Mouse (Mus musculus) ZHBTc4 (cell line): ENCODE measurements around the gene Oscp1.
"Not testable (repeated sequence)": the region's sequence is repeated elsewhere in the genome, so short reads cannot be mapped to it uniquely, and the experiment has no call there.

Experiments
- DNase-seq: peaks from one replicate; pipeline ENCODE4 v3.0.0-alpha.2; 2011; ENCODE audit warnings: low read depth, low spot score

Gene Oscp1

GRCm38 (mm10) chr4:126083021-126083420, 24.7 kb downstream of the Oscp1 start:
- DNase-seq, result no peak

GRCm38 (mm10) chr4:126084382-126084781, 26.0 kb downstream of the Oscp1 start:
- no peak for DNase-seq

- DNase-seq, result peak; percentile 87
Measured at GRCm38 (mm10) chr4:126085996-126086576, 27.7 kb downstream of the Oscp1 start.

GRCm38 (mm10) chr4:126090101-126090847, 31.9 kb downstream of the Oscp1 start:
- DNase-seq, result no peak

- DNase-seq, result no peak
Measured at GRCm38 (mm10) chr4:126090848-126091124, 32.4 kb downstream of the Oscp1 start.

- no peak for DNase-seq
Measured at GRCm38 (mm10) chr4:126091873-126092272, 33.5 kb downstream of the Oscp1 start.

GRCm38 (mm10) chr4:126095622-126096430, 37.5 kb downstream of the Oscp1 start:
- not testable (repeated sequence) for DNase-seq

GRCm38 (mm10) chr4:126096464-126097111, 38.2 kb downstream of the Oscp1 start, which contains the start of gene Lsm10:
TSS of gene Lsm10 (plus strand) at chr4:126096623.
- peak; percentile 99 for DNase-seq

- no peak for DNase-seq
Measured at GRCm38 (mm10) chr4:126097711-126098253, 39.4 kb downstream of the Oscp1 start.

GRCm38 (mm10) chr4:126099365-126099764, 41.0 kb downstream of the Oscp1 start:
- no peak for DNase-seq

- no peak for DNase-seq
Measured at GRCm38 (mm10) chr4:126100764-126101163, 42.4 kb downstream of the Oscp1 start.

GRCm38 (mm10) chr4:126102061-126102841, 43.9 kb downstream of the Oscp1 start:
- peak; percentile 78 for DNase-seq

- peak; percentile 78 for DNase-seq
Measured at GRCm38 (mm10) chr4:126103057-126103581, 44.8 kb downstream of the Oscp1 start.

- peak; percentile 99 for DNase-seq
Measured at GRCm38 (mm10) chr4:126103590-126104068, 45.3 kb downstream of the Oscp1 start, which contains the start of gene Stk40. TSS of gene Stk40 (plus strand) at chr4:126103957.

- DNase-seq, result no peak
Measured at GRCm38 (mm10) chr4:126104261-126105075, 46.1 kb downstream of the Oscp1 start.

GRCm38 (mm10) chr4:126105131-126105783, 46.9 kb downstream of the Oscp1 start:
- DNase-seq, result no peak

GRCm38 (mm10) chr4:126108061-126108740, 49.8 kb downstream of the Oscp1 start:
- DNase-seq, result no peak

GRCm38 (mm10) chr4:126109613-126110373, 51.4 kb downstream of the Oscp1 start:
- no peak for DNase-seq
